11 mouse cellular contexts compared by ENCODE assay signal in the genomic region with DNA sequence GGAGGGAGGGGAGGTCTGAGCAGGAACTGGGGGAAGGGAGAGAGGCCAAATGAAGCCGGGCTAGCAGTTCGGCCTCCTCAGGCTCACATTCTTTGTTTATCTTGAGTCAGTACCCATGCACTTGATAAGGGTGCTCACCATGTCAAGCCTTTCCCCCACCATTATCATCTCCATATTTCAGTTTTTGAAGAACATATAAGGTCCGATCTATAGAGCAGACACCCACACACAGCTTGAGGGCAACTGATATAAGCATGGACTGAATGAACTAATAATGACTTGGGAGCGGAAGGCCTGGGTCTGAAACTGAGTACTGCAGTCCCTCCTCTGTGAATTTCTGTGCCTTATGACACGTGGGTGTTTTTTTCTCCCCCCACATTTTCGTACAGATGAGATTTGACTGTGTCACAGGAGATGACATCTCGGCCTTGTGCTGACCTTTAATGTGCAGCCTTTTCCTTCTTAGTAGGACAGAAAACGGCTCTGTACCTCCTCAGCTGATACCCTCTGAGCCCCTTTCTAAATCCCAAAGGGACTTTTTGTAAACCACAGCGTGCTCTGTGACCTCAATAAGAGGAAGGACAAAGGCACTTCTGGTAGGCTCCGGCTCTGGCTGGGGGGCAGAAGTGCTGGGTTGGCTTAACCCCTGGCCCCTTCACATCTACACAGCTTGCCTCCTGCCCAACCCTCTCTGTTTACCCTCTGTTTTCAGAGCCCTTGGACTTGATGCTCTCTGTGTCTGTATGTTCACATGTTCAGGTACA. TPM values are rescaled to one million over a fixed set of nuclear protein-coding genes. Genes with fewer than 3 reads are reported as not detected.
DNase-seq lines count a peak whose midpoint lies in the region; ATAC-seq and TF ChIP-seq lines count a peak whose summit lies in the region.
"Had no signal": no experiment of that assay in that cellular context is flagged by ENCODE, and none has a peak within 500 bp of the region (broad histone marks: within the 10 kb centered on the region; RNA-seq: fewer than 3 reads in every experiment).

No protein-coding gene starts in this region.

- no peak for ATAC-seq in heart, embryonic 14.5 days (ENCODE audit: insufficient number of reproducible peaks, insufficient read depth, low FRiP score, low read depth)
- peak; percentile 28 for ATAC-seq in activated CD4-positive, CD25-positive, alpha-beta regulatory T cell, adult 4 months
- ATAC-seq in liver, embryonic 14.5 days (ENCODE audit: insufficient read depth): peak; percentile 85

- no peaks in the 10 kb centered on the region for H3K9me3 ChIP-seq in heart, embryonic 14.5 days (ENCODE audit: control insufficient read depth, low read length)
- no peaks in the 10 kb centered on the region for H3K9me3 ChIP-seq in liver, embryonic 14.5 days (ENCODE audit: control insufficient read depth, low read length)
- H3K9me3 ChIP-seq: forebrain, embryonic 12.5 days; hindbrain, embryonic 12.5 days had no signal

- no peak for DNase-seq in heart, adult 11 months
- DNase-seq in A20 (ENCODE audit: low read depth, low spot score): peak; percentile 67
- DNase-seq in liver, embryonic 14.5 days (ENCODE audit: low read depth in 3 of 3, low spot score in 3 of 3): peak in 1 of 3 experiments; percentile 67
- DNase-seq in cerebellum, adult 8-10 months: no peak
- no peak for DNase-seq in adipocyte (ENCODE audit: low spot score)
- no peak for DNase-seq in urinary bladder, postnatal 10 days (ENCODE audit: low spot score)
- DNase-seq: cerebellum, postnatal 14 days had no signal

- H3K36me3 ChIP-seq in heart, embryonic 14.5 days (ENCODE audit: control insufficient read depth, insufficient read depth, low read length): no peaks in the 10 kb centered on the region
- no peaks in the 10 kb centered on the region for H3K36me3 ChIP-seq in liver, embryonic 14.5 days (replicated peaks; ENCODE audit: control insufficient read depth, insufficient read depth, low read depth)
- H3K36me3 ChIP-seq: forebrain, embryonic 12.5 days; hindbrain, embryonic 12.5 days had no signal

- H3K4me3 ChIP-seq in heart, embryonic 14.5 days (ENCODE audit: control insufficient read depth in 1 of 2, insufficient read depth in 1 of 2, low read depth in 1 of 2, low read length in 2 of 2): no peak overlapping the region
- peak overlapping the region in 1 of 2 experiments; percentile 26; a peak in 2 of 4 replicates for H3K4me3 ChIP-seq in liver, embryonic 14.5 days (ENCODE audit: insufficient read depth in 1 of 2, low read depth in 2 of 2, low read length in 2 of 2)
- H3K4me3 ChIP-seq: forebrain, embryonic 12.5 days; hindbrain, embryonic 12.5 days had no signal

- peak overlapping the region; percentile 12 to 73 for H3K27ac ChIP-seq in heart, embryonic 14.5 days (replicated peaks in 1 of 2; ENCODE audit: control insufficient read depth in 1 of 2, insufficient read depth in 1 of 2, low read depth in 2 of 2, low read length in 2 of 2)
- peak overlapping the region; percentile 83 for H3K27ac ChIP-seq in liver, embryonic 14.5 days
- H3K27ac ChIP-seq: forebrain, embryonic 12.5 days; hindbrain, embryonic 12.5 days had no signal

- H3K27me3 ChIP-seq in heart, embryonic 14.5 days (ENCODE audit: control insufficient read depth, insufficient read depth, low read length): no peaks in the 10 kb centered on the region
- no peaks in the 10 kb centered on the region for H3K27me3 ChIP-seq in liver, embryonic 14.5 days (ENCODE audit: control insufficient read depth, insufficient read depth, low read length)
- H3K27me3 ChIP-seq: forebrain, embryonic 12.5 days; hindbrain, embryonic 12.5 days had no signal

- H3K9ac ChIP-seq in heart, embryonic 14.5 days (ENCODE audit: low read length): peak overlapping the region; percentile 42
- peak overlapping the region; percentile 48 for H3K9ac ChIP-seq in liver, embryonic 14.5 days (replicated peaks)
- H3K9ac ChIP-seq: forebrain, embryonic 12.5 days; hindbrain, embryonic 12.5 days had no signal

- peaks cover 28 to 45% of the 10 kb centered on the region in 2 experiments for H3K4me1 ChIP-seq in heart, embryonic 14.5 days (ENCODE audit: control insufficient read depth in 2 of 2, insufficient read depth in 2 of 2, low read length in 2 of 2)
- H3K4me1 ChIP-seq in liver, embryonic 14.5 days (replicated peaks; ENCODE audit: control insufficient read depth in 2 of 2, insufficient read depth in 2 of 2, low read length in 1 of 2): peaks cover 70 to 74% of the 10 kb centered on the region in 2 experiments

- no peak for TF ChIP-seq CTCF in liver, embryonic 14.5 days (IDR thresholded peaks at IDR 0.05; ENCODE audit: low read depth)

- 24% methylated on average over 10 of the region's 10 CpGs for WGBS in heart, embryonic 14.5 days
- WGBS in liver, embryonic 14.5 days (ENCODE audit: insufficient replicate concordance): 8% methylated on average over 10 of the region's 10 CpGs

- H3K4me2 ChIP-seq in heart, embryonic 14.5 days (ENCODE audit: low read length): peak overlapping the region; percentile 46
- H3K4me2 ChIP-seq in liver, embryonic 14.5 days (ENCODE audit: low read depth): peak overlapping the region; percentile 59
- H3K4me2 ChIP-seq: forebrain, embryonic 12.5 days; hindbrain, embryonic 12.5 days had no signal

- peak; percentile 88 for TF ChIP-seq EP300 in liver, embryonic 14.5 days (IDR thresholded peaks at IDR 0.05; ENCODE audit: low read depth)

RNA-seq across cellular contexts. Expression of a gene that starts 6.6 kb away (rescaled TPM):
- polyA plus RNA-seq in heart, embryonic 14.5 days (2014; fragmentation: Nextera tagmentation; extraction: Ambion mirVana): 3.3 and 3.5 TPM in 2 replicates
- under 1 TPM; 0.53 to 0.78 TPM for polyA plus RNA-seq in activated CD4-positive, CD25-positive, alpha-beta regulatory T cell, adult 4 months (2017; shearing (Covaris generic))
- polyA plus RNA-seq in liver, embryonic 14.5 days (2012; rRNA removed): 5.2 TPM in 2 replicates
- 1.8 and 2.0 TPM in 2 replicates for polyA plus RNA-seq in liver, embryonic 14.5 days (2014; fragmentation: Nextera tagmentation; extraction: Ambion mirVana)
